In the genomic region with DNA sequence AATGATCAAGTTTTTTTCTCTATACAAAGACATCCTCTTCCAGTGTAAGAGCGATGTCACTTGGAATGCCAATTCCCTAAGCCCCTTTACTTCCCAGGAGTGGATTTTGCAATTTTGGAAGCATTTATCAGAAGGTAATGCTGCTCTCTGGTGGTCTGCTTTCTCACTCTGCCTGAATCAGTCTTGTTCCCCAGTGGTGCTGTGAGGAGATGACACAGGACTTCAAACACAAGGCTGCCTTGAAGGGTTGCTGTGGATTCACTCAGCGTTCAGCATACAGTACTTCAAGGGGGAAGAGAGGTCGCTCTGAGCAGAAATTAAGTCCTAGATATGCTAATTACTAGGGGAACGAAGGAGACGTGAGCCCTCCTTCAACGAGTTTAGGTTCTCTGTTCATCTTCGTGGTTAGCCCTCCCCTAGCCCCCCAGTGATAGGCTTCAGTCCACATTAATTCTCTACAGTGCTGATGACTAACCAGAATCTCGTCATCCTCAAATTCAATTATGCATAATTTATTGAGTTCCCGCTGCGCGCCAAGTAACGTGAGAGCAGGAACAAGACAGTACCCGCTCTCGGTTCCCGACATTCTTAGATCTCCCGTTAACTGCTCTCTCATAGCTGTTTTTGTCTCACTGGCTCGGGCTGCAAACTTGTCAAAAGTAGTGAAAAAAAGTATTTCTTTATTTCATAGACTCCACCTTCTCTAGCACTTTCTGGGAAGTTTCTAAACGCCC, we compare ENCODE assay signal across 8 mouse cellular contexts. TPM values are rescaled to one million over a fixed set of nuclear protein-coding genes. Genes with fewer than 3 reads are reported as not detected.
DNase-seq lines count a peak whose midpoint lies in the region; ATAC-seq and TF ChIP-seq lines count a peak whose summit lies in the region.

No protein-coding gene starts in this region.

- peak overlapping the region; percentile 46 for H3K4me3 ChIP-seq in kidney, embryonic 15.5 days (replicated peaks)
- H3K4me3 ChIP-seq in heart, postnatal 0 days (ENCODE audit: low read depth, low read length) = peak overlapping the region; percentile 56
- H3K4me3 ChIP-seq in liver, embryonic 16.5 days (ENCODE audit: low read depth, low read length) = peak overlapping the region; percentile 54
- H3K4me3 ChIP-seq in small intestine, adult 2 months (ENCODE audit: low read depth, low read length) = peak overlapping the region; percentile 54

- no peak for TF ChIP-seq POLR2A in small intestine, adult 2 months (IDR thresholded peaks at IDR 0.05; ENCODE audit: low read depth, low read length)

- H3K4me2 ChIP-seq in kidney, embryonic 15.5 days = peak overlapping the region; percentile 85
- H3K4me2 ChIP-seq in heart, postnatal 0 days (ENCODE audit: low read depth, low read length) = peak overlapping the region; percentile 89
- peak overlapping the region; percentile 64 for H3K4me2 ChIP-seq in liver, embryonic 16.5 days (ENCODE audit: low read depth, low read length)

- TF ChIP-seq EP300 in heart, postnatal 0 days (IDR thresholded peaks at IDR 0.05; ENCODE audit: low read depth) = no peak

- DNase-seq in kidney, adult 18-20 months = no peak
- peak; percentile 12 for DNase-seq in brain, adult 2 months (ENCODE audit: low read depth, low spot score)
- peak; percentile 38 for DNase-seq in heart, postnatal 0 days (ENCODE audit: low spot score)
- DNase-seq in layer of hippocampus, adult 18-20 months (ENCODE audit: low spot score in 2 of 2) = no peak

- 4% methylated on average over 18 of the region's 18 CpGs for WGBS in kidney, embryonic 15.5 days
- WGBS in heart, postnatal 0 days = 4% methylated on average over 18 of the region's 18 CpGs
- WGBS in liver, embryonic 16.5 days (ENCODE audit: insufficient replicate concordance) = 3% methylated on average over 18 of the region's 18 CpGs
- WGBS in small intestine, adult 2 months = 4% methylated on average over 18 of the region's 18 CpGs

- H3K9ac ChIP-seq in kidney, embryonic 15.5 days = peak overlapping the region; percentile 12; the same call in 1 of the 2 replicates
- H3K9ac ChIP-seq in heart, postnatal 0 days (replicated peaks; ENCODE audit: low read depth, low read length) = 0 out of 2 replicates have a peak overlapping the region, but pooled peaks have one; percentile 4
- H3K9ac ChIP-seq in liver, embryonic 16.5 days (ENCODE audit: low read depth, low read length) = no peak overlapping the region

- TF ChIP-seq CTCF in heart, postnatal 0 days (IDR thresholded peaks at IDR 0.05; ENCODE audit: low read depth) = peak; percentile 44
- no peak for TF ChIP-seq CTCF in small intestine, adult 2 months (IDR thresholded peaks at IDR 0.05; ENCODE audit: extremely low read depth, insufficient read length, insufficient replicate concordance, low read depth, low read length)

- H3K36me3 ChIP-seq in kidney, embryonic 15.5 days = no peaks in the 10 kb centered on the region
- H3K36me3 ChIP-seq in heart, postnatal 0 days (replicated peaks; ENCODE audit: control insufficient read depth, insufficient read depth, low read length) = no peaks in the 10 kb centered on the region
- no peaks in the 10 kb centered on the region for H3K36me3 ChIP-seq in liver, embryonic 16.5 days (ENCODE audit: control insufficient read depth, insufficient read depth)
- H3K36me3 ChIP-seq in small intestine, adult 2 months (ENCODE audit: control insufficient read depth, insufficient read depth, low read length) = no peaks in the 10 kb centered on the region

- H3K9me3 ChIP-seq in kidney, embryonic 15.5 days (replicated peaks) = peaks cover 2% of the 10 kb centered on the region; the same call in 1 of the 2 replicates
- H3K9me3 ChIP-seq in heart, postnatal 0 days (replicated peaks; ENCODE audit: control insufficient read depth, low read length) = peaks cover 7% of the 10 kb centered on the region; the same call in 1 of the 2 replicates
- H3K9me3 ChIP-seq in liver, embryonic 16.5 days (replicated peaks; ENCODE audit: control insufficient read depth, low read length) = no peaks in the 10 kb centered on the region

- H3K27me3 ChIP-seq in kidney, embryonic 15.5 days = peaks cover 3% of the 10 kb centered on the region; the same call in 1 of the 2 replicates
- no peaks in the 10 kb centered on the region for H3K27me3 ChIP-seq in heart, postnatal 0 days (ENCODE audit: control insufficient read depth, insufficient read depth, low read length)
- H3K27me3 ChIP-seq in liver, embryonic 16.5 days (ENCODE audit: control insufficient read depth, insufficient read depth, low read depth, low read length) = peaks cover 5% of the 10 kb centered on the region
- peaks cover 10% of the 10 kb centered on the region for H3K27me3 ChIP-seq in small intestine, adult 2 months (ENCODE audit: control insufficient read depth, insufficient read depth, low read length)

- H3K4me1 ChIP-seq in kidney, embryonic 15.5 days = peaks cover 4% of the 10 kb centered on the region; the same call in 1 of the 2 replicates
- H3K4me1 ChIP-seq in heart, postnatal 0 days (ENCODE audit: control insufficient read depth, insufficient read depth) = no peaks in the 10 kb centered on the region
- H3K4me1 ChIP-seq in liver, embryonic 16.5 days (ENCODE audit: control insufficient read depth, low read depth, low read length) = no peaks in the 10 kb centered on the region
- H3K4me1 ChIP-seq in small intestine, adult 2 months (ENCODE audit: control insufficient read depth, insufficient read depth, insufficient read length, low read length) = peaks cover 3% of the 10 kb centered on the region; the same call in 1 of the 2 replicates

- peak; percentile 69 for ATAC-seq in kidney, embryonic 15.5 days (replicated peaks; ENCODE audit: low FRiP score)
- ATAC-seq in CD4-positive, CD25-positive, alpha-beta regulatory T cell, adult 4 months = peak; percentile 40
- ATAC-seq in heart, postnatal 0 days (ENCODE audit: insufficient read depth, low read depth) = peak; percentile 43
- ATAC-seq in liver, embryonic 16.5 days (ENCODE audit: low read depth) = no peak

- no peak overlapping the region for H3K27ac ChIP-seq in kidney, embryonic 15.5 days
- no peak overlapping the region for H3K27ac ChIP-seq in heart, postnatal 0 days (ENCODE audit: low read depth)
- no peak overlapping the region for H3K27ac ChIP-seq in liver, embryonic 16.5 days (ENCODE audit: low read length)
- no peak overlapping the region for H3K27ac ChIP-seq in small intestine, adult 2 months (ENCODE audit: insufficient read depth, low read depth, low read length)

RNA-seq across cellular contexts. Expression of a gene that starts 0.6 kb away (rescaled TPM):
- 0.16 TPM in 1 of 2 replicates, not detected in the other for polyA plus RNA-seq in kidney, embryonic 15.5 days (2015; fragmentation: Nextera tagmentation; extraction: Ambion mirVana)
- not detected for polyA plus RNA-seq in CD4-positive, CD25-positive, alpha-beta regulatory T cell, adult 4 months (2017; shearing (Covaris generic))
- total RNA-seq in heart, postnatal 0 days (2014; rRNA removed; ENCODE audit: low replicate concordance) = not detected in 2 replicates
- polyA plus RNA-seq in heart, postnatal 0 days (2015; fragmentation: Nextera tagmentation; extraction: Ambion mirVana) = 0.12 TPM in 1 of 2 replicates, not detected in the other
- 0.30 TPM in 1 of 2 replicates, not detected in the other for polyA plus RNA-seq in liver, embryonic 16.5 days (2015; fragmentation: Nextera tagmentation; extraction: Ambion mirVana)
- polyA plus RNA-seq in small intestine, adult 2 months (2012; rRNA removed) = 0.20 TPM in 1 of 2 replicates, not detected in the other
- total RNA-seq in layer of hippocampus, adult 18-20 months (2021) = 1 to 10 TPM; 1.1 TPM

RNA-seq across cellular contexts. Expression of a gene that starts 10.0 kb away (rescaled TPM):
- polyA plus RNA-seq in kidney, embryonic 15.5 days (2015; fragmentation: Nextera tagmentation; extraction: Ambion mirVana) = 14.0 and 17.0 TPM in 2 replicates
- polyA plus RNA-seq in CD4-positive, CD25-positive, alpha-beta regulatory T cell, adult 4 months (2017; shearing (Covaris generic)) = 1 to 10 TPM; 5.3 to 6.2 TPM
- total RNA-seq in heart, postnatal 0 days (2014; rRNA removed; ENCODE audit: low replicate concordance) = 0.04 TPM in 1 of 2 replicates, not detected in the other
- polyA plus RNA-seq in heart, postnatal 0 days (2015; fragmentation: Nextera tagmentation; extraction: Ambion mirVana) = 0.19 and 0.20 TPM in 2 replicates
- polyA plus RNA-seq in liver, embryonic 16.5 days (2015; fragmentation: Nextera tagmentation; extraction: Ambion mirVana) = 0.25 and 0.70 TPM in 2 replicates
- polyA plus RNA-seq in small intestine, adult 2 months (2012; rRNA removed) = 0.25 TPM in 2 replicates
- not detected for total RNA-seq in layer of hippocampus, adult 18-20 months (2021)

RNA-seq across cellular contexts. Expression of a gene that starts 42.4 kb away (rescaled TPM):
- 0.78 and 0.91 TPM in 2 replicates for polyA plus RNA-seq in kidney, embryonic 15.5 days (2015; fragmentation: Nextera tagmentation; extraction: Ambion mirVana)
- 1 to 10 TPM; 1.7 to 2.2 TPM for polyA plus RNA-seq in CD4-positive, CD25-positive, alpha-beta regulatory T cell, adult 4 months (2017; shearing (Covaris generic))
- not detected in 2 replicates for total RNA-seq in heart, postnatal 0 days (2014; rRNA removed; ENCODE audit: low replicate concordance)
- polyA plus RNA-seq in heart, postnatal 0 days (2015; fragmentation: Nextera tagmentation; extraction: Ambion mirVana) = 0.14 and 0.21 TPM in 2 replicates
- polyA plus RNA-seq in liver, embryonic 16.5 days (2015; fragmentation: Nextera tagmentation; extraction: Ambion mirVana) = 9.5 TPM in 2 replicates
- polyA plus RNA-seq in small intestine, adult 2 months (2012; rRNA removed) = 2.6 and 5.1 TPM in 2 replicates
- not detected for total RNA-seq in layer of hippocampus, adult 18-20 months (2021)

Comparison
In these comparisons a context has a peak if more than half of its experiments do, and no peak if none do; other contexts are left out.
1. DNase-seq: peak in brain, adult 2 months (single experiment) and heart, postnatal 0 days (single experiment); none in kidney, adult 18-20 months (single experiment) and layer of hippocampus, adult 18-20 months (0 of 2).
2. Peak in every context shown above with its lines, with median percentiles within 50 percentile points of each other: H3K4me2 ChIP-seq and H3K4me3 ChIP-seq.